Mouse (Mus musculus): ENCODE results near the gene Hmga1b. TPM values are rescaled to one million over a fixed set of nuclear protein-coding genes. Genes with fewer than 3 reads are reported as not detected.
"Not testable (repeated sequence)": the region's sequence is repeated elsewhere in the genome, so short reads cannot be mapped to it uniquely, and the experiment has no call there.

Hmga1b gene
- 10.3 and 10.5 TPM in 2 replicates for total RNA-seq (2017)

DNA sequence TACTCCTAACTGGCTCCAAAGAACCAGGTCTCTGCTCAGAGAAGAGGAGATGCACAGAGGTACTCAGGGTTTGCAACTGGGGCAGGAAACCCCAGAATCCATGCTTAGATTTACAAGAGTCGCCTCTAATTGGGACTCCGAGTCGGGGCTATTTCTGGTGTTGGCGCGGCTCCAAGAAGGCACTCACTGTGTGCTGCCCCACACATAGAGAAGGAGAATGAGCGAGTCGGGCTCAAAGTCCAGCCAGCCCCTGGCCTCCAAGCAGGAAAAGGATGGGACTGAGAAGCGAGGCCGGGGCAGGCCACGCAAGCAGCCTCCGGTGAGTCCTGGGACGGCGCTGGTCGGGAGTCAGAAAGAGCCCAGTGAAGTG, at the start of gene Hmga1b:
Gene Hmga1b (plus strand): TSS at position 123 of the 370 bp plus-strand sequence.
- not testable (repeated sequence) for ATAC-seq (replicated peaks in 1 of 2; ENCODE audit: insufficient read depth in 1 of 2, low FRiP score in 2 of 2, low TSS enrichment in 1 of 2, low read depth in 1 of 2, poor library complexity in 2 of 2, severe bottlenecking in 2 of 2)

GRCm38 (mm10) chr11:120713580-120714518, 48.7 kb upstream of the Hmga1b start, which contains the start of the genes Cenpx and Lrrc45:
Gene Cenpx (minus strand): TSS chr11:120713738.
Gene Lrrc45 (plus strand): TSS chr11:120713925.
- peak; percentile 94 to 97 for ATAC-seq (replicated peaks in 1 of 2; ENCODE audit: insufficient read depth in 1 of 2, low FRiP score in 2 of 2, low TSS enrichment in 1 of 2, low read depth in 1 of 2, poor library complexity in 2 of 2, severe bottlenecking in 2 of 2)

DNA sequence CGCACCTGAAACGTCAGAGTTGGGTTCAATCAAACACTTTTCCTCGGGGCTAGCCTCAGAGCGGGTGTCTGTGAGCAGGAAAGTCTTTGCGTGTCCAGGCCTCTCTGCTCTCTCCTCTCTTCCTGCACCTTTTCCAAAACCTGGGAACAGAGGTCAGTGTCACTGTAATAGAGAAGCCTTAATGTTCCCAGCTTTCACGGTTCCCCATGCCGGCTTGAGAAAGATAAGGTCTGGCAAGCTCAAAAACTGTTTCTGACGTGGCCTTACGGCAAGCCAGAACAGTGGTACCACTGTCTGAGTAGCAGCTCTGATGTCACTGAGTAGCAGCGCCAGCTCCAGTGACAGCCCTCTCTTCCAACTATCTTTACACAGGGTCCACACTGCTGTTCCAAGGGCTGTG, 48.0 kb upstream of the Hmga1b start:
- no peak for ATAC-seq (replicated peaks in 1 of 2; ENCODE audit: insufficient read depth in 1 of 2, low FRiP score in 2 of 2, low TSS enrichment in 1 of 2, low read depth in 1 of 2, poor library complexity in 2 of 2, severe bottlenecking in 2 of 2)

GRCm38 (mm10) chr11:120715131-120715530, 47.5 kb upstream of the Hmga1b start:
- ATAC-seq (replicated peaks in 1 of 2; ENCODE audit: insufficient read depth in 1 of 2, low FRiP score in 2 of 2, low TSS enrichment in 1 of 2, low read depth in 1 of 2, poor library complexity in 2 of 2, severe bottlenecking in 2 of 2), result no peak

DNA sequence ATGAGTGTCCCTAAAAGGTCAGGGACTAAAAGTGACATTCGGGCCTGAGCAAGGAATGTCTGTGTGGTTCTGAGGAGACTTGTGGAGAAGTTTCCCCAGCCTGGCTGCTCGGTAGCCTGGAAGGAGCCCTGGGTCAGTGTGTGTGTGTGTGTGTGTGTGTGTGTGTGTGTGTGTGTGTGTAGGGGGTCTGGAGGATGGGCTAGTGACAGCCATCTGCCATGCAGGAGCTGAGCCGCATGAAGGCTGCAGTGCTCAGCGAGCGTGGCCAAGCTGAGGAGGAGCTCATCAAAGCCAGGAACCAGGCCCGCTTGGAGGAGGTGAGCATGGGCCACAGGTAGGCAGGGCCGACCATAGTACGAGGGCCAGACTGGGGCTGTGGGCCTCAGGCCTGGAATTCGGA, 43.4 kb upstream of the Hmga1b start:
- no peak for ATAC-seq (replicated peaks in 1 of 2; ENCODE audit: insufficient read depth in 1 of 2, low FRiP score in 2 of 2, low TSS enrichment in 1 of 2, low read depth in 1 of 2, poor library complexity in 2 of 2, severe bottlenecking in 2 of 2)

DNA sequence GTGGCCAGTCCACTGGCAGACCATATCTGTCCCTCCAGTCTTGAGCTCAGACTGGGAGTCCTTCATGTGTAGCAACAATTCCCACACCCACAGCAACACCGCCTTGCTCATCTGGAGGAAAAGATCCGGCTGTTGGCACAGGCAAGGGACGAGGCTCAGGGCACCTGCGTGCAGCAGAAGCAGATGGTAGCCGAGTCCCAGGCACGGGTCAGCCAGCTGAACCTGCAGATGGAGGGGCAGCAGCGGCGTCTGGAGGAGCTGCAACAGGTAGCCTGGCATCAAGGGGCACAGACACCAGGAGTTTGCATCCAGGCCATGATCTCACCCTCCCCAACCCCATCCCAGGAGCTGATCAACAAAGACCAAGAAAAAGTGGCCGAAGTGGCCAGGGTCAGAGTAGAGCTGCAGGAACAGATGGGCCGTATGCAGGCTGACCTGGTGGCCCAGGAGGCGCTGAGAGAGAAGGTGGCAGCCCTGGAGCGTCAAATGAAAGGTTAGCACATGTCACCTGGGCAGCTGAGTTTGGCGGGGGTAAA, 42.7 kb upstream of the Hmga1b start:
- no peak for ATAC-seq (replicated peaks in 1 of 2; ENCODE audit: insufficient read depth in 1 of 2, low FRiP score in 2 of 2, low TSS enrichment in 1 of 2, low read depth in 1 of 2, poor library complexity in 2 of 2, severe bottlenecking in 2 of 2)

- peak; percentile 68 to 85 for ATAC-seq (replicated peaks in 1 of 2; ENCODE audit: insufficient read depth in 1 of 2, low FRiP score in 2 of 2, low TSS enrichment in 1 of 2, low read depth in 1 of 2, poor library complexity in 2 of 2, severe bottlenecking in 2 of 2)
Measured at GRCm38 (mm10) chr11:120720450-120720849, 42.1 kb upstream of the Hmga1b start.

DNA sequence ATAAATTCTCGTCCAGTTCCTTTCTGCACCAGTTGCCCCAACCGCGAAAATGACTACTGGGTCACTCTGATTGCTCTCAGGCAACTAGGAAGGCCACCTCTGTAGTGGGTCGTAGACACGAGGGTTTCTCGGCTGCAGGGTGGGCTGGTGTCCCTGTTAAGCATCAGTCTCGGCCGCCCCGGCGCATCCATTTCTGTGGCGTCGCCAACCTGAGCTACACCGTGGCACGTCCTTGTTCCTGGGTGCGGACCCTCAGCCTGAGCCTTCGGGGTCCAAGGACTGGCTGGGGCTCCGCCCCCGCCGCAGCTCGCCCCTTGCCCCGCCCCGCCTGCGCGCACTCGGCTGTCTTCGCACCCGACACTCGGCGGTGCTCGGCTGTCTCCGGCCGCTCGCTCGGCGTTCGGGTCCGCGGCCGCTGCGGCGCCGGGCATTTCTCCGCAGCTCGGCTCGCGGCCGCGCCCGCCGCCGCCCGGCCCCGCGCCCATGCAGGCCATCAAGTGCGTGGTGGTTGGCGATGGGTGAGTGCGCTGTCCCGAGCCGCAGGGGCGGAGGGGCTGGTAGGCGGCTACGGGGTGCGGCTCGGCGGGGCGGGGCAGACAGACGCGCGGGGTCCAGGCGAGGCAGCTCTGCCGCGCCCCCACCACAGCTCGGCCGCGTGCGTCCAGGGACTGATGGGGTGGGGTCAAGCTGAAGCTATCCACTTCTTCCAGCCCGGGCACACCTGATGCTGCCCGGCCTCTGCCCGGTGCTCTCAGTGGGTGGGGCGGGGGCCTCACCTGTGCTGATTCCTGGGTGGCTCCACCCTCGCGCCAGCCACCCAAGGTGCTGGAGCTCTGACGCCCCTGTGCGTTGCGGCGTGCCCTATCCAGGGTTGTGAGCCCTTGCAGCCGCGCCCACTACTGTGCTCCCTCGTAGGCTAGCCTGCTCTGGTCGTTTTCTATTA, 41.2 kb upstream of the Hmga1b start, which contains the start of gene Rac3:
Gene Rac3 (plus strand): TSS at position 347 of the 943 bp plus-strand sequence.
- ATAC-seq (replicated peaks in 1 of 2; ENCODE audit: insufficient read depth in 1 of 2, low FRiP score in 2 of 2, low TSS enrichment in 1 of 2, low read depth in 1 of 2, poor library complexity in 2 of 2, severe bottlenecking in 2 of 2), result no peak; a peak in 1 of 4 replicates

DNA sequence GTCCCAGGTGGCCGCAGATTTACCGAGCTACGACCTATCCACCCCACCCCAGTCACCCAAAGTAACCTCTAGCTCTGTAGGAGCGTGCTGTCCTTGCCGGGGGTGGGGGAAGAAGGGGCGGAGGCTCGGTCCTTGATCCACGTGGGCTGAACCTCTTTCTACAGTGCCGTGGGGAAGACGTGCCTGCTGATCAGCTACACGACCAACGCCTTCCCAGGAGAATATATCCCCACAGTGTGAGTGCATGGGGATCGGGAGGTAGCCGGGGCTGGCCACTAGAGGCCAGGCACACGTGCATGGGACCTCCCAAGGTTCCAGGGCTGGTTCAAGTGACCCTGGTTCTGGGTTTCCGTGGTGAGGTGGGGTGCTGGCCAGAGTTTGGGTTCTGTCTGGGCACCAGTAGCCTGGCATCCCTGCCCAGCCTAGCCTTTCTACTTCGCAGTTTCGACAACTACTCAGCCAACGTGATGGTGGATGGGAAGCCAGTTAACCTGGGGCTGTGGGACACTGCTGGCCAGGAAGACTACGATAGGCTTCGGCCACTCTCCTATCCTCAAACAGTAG, 40.4 kb upstream of the Hmga1b start:
- no peak for ATAC-seq (replicated peaks in 1 of 2; ENCODE audit: insufficient read depth in 1 of 2, low FRiP score in 2 of 2, low TSS enrichment in 1 of 2, low read depth in 1 of 2, poor library complexity in 2 of 2, severe bottlenecking in 2 of 2)

DNA sequence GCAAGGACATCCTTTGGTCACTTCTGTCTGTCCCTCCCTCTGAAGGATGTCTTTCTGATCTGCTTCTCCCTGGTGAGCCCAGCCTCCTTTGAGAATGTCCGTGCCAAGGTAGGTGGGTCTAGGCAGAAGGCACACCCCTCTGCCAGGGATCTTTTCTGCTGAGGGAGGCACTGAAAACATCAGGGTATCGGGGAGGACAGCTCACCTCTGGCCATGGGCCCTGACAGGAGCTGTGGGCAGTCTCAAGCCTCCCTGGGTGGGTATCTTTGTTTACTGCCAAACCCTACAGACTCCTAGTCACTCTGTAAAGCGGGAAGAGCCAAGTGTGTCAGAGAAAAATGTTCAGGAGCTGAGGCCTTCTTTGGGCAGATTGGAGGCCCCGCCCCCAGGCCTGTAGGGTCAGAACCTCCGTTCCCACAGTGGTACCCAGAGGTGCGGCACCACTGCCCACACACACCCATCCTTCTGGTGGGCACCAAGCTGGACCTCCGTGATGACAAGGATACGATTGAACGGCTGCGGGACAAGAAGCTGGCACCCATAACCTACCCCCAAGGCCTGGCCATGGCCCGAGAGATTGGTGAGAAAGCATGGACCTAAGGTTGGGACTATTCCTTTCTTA, 39.7 kb upstream of the Hmga1b start:
- ATAC-seq (replicated peaks in 1 of 2; ENCODE audit: insufficient read depth in 1 of 2, low FRiP score in 2 of 2, low TSS enrichment in 1 of 2, low read depth in 1 of 2, poor library complexity in 2 of 2, severe bottlenecking in 2 of 2), result no peak

GRCm38 (mm10) chr11:120723509-120723908, 39.1 kb upstream of the Hmga1b start:
- ATAC-seq (replicated peaks in 1 of 2; ENCODE audit: insufficient read depth in 1 of 2, low FRiP score in 2 of 2, low TSS enrichment in 1 of 2, low read depth in 1 of 2, poor library complexity in 2 of 2, severe bottlenecking in 2 of 2), result no peak

GRCm38 (mm10) chr11:120726243-120727168, 36.1 kb upstream of the Hmga1b start:
- no peak for ATAC-seq (replicated peaks in 1 of 2; ENCODE audit: insufficient read depth in 1 of 2, low FRiP score in 2 of 2, low TSS enrichment in 1 of 2, low read depth in 1 of 2, poor library complexity in 2 of 2, severe bottlenecking in 2 of 2)

DNA sequence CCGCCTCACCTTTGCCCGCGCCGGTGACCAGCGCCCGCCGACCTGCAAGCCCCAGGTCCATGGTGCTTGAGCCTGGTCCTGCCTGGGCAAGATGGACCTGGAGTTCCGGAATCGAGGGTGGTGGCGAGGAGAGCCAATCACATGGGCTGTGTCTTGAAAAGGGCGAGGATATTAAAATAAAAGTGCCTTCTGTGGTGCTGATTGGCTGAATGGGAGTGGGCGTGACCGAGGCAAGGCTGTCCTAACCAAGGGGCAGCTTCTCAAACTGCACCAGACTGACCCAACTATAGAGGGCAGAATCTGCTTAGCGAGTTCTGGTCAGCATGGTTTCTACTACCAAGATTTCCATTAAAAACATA, 35.4 kb upstream of the Hmga1b start, which contains the start of gene Dcxr:
Gene Dcxr (minus strand): TSS at position 113 of the 359 bp plus-strand sequence.
- peak; percentile 84 to 85 for ATAC-seq (replicated peaks in 1 of 2; ENCODE audit: insufficient read depth in 1 of 2, low FRiP score in 2 of 2, low TSS enrichment in 1 of 2, low read depth in 1 of 2, poor library complexity in 2 of 2, severe bottlenecking in 2 of 2)

GRCm38 (mm10) chr11:120727564-120727963, 35.0 kb upstream of the Hmga1b start:
- ATAC-seq (replicated peaks in 1 of 2; ENCODE audit: insufficient read depth in 1 of 2, low FRiP score in 2 of 2, low TSS enrichment in 1 of 2, low read depth in 1 of 2, poor library complexity in 2 of 2, severe bottlenecking in 2 of 2), result no peak

DNA sequence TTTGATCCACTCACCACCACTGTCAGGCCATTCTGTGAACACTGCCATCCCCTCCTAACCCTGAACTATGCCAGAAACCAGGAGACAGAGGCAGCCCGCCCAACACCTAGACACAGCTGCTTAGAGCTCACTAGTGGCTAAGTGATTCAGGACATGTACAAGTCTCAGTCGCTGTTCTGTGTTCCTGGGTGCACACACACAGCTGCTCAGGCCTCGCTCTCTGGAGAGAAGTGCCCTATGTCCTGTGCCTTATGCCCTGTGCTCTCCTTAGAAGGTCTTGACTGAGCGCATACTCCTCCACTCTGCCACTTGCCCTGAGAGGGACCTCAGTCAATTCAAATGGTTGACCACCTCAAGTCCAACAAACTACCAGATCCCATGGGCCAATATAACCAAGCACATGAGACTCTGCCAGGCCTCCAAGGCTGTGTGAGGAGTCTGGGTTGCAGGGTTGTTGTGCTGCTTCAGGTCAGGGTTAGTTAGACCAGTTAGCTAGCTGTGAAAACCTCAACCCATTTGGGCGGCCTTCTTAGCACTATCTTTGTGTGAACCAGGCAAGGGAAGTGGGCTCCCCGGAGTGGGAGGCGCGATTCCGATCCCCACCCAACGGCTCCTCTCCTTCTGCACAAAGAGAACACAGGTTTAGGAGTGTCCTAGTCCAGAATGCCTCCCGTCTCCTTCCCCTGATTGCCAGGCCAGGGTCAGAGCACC, 33.9 kb upstream of the Hmga1b start:
- no peak for ATAC-seq (replicated peaks in 1 of 2; ENCODE audit: insufficient read depth in 1 of 2, low FRiP score in 2 of 2, low TSS enrichment in 1 of 2, low read depth in 1 of 2, poor library complexity in 2 of 2, severe bottlenecking in 2 of 2)

All from hematopoietic stem cell, adult 5-6 weeks (primary cell).